Mouse (Mus musculus): ENCODE measurements around the gene Msrb2.

Gene Msrb2

GRCm38 (mm10) chr2:19390411-19391143 lies 19.3 kb downstream of the Msrb2 start:
- no peak for DNase-seq (ENCODE audit: low spot score)

- no peak for DNase-seq (ENCODE audit: low spot score)
Observed at GRCm38 (mm10) chr2:19391649-19392048, 20.4 kb downstream of the Msrb2 start.

GRCm38 (mm10) chr2:19392793-19393192 lies 21.6 kb downstream of the Msrb2 start:
- no peak for DNase-seq (ENCODE audit: low spot score)

GRCm38 (mm10) chr2:19405409-19405808 lies 34.2 kb downstream of the Msrb2 start:
- DNase-seq (ENCODE audit: low spot score): no peak

GRCm38 (mm10) chr2:19406531-19406930 lies 35.3 kb downstream of the Msrb2 start:
- no peak for DNase-seq (ENCODE audit: low spot score)

- DNase-seq (ENCODE audit: low spot score): peak; percentile 14
Observed at GRCm38 (mm10) chr2:19414222-19414965, 43.2 kb downstream of the Msrb2 start.

- DNase-seq (ENCODE audit: low spot score): peak; percentile 79
Observed at GRCm38 (mm10) chr2:19415063-19415521, 43.9 kb downstream of the Msrb2 start.

GRCm38 (mm10) chr2:19416066-19416465 lies 44.8 kb downstream of the Msrb2 start:
- DNase-seq (ENCODE audit: low spot score): no peak

- no peak for DNase-seq (ENCODE audit: low spot score)
Observed at GRCm38 (mm10) chr2:19419686-19420345, 48.6 kb downstream of the Msrb2 start.

- no peak for DNase-seq (ENCODE audit: low spot score)
Observed at GRCm38 (mm10) chr2:19422226-19422625, 51.0 kb downstream of the Msrb2 start.

- DNase-seq (ENCODE audit: low spot score): no peak
Observed at GRCm38 (mm10) chr2:19423086-19423485, 51.8 kb downstream of the Msrb2 start.

GRCm38 (mm10) chr2:19429031-19429430 lies 57.8 kb downstream of the Msrb2 start:
- DNase-seq (ENCODE audit: low spot score): peak; percentile 8

- DNase-seq (ENCODE audit: low spot score): no peak
Observed at GRCm38 (mm10) chr2:19429691-19430690, 58.8 kb downstream of the Msrb2 start.

GRCm38 (mm10) chr2:19430746-19431145 lies 59.5 kb downstream of the Msrb2 start:
- no peak for DNase-seq (ENCODE audit: low spot score)

- DNase-seq (ENCODE audit: low spot score): no peak
Observed at GRCm38 (mm10) chr2:19431186-19431585, 59.9 kb downstream of the Msrb2 start.

- no peak for DNase-seq (ENCODE audit: low spot score)
Observed at GRCm38 (mm10) chr2:19431614-19432323, 60.5 kb downstream of the Msrb2 start.

GRCm38 (mm10) chr2:19444346-19444745 lies 73.1 kb downstream of the Msrb2 start:
- no peak for DNase-seq (ENCODE audit: low spot score)
